Mouse (Mus musculus) kidney, adult 2 months (tissue): ENCODE measurements around the gene Nfic.

ENCODE experiments used
- CTCF ChIP-seq: fragments of 200-500 bp; conservative IDR thresholded peaks from 2 replicates; pipeline ENCODE4 v1.5.1; 2011; ENCODE audit warnings: low read depth, mild to moderate bottlenecking, control low read depth, low read length, moderate library complexity, mixed read lengths; ENCODE audit not compliant: insufficient read depth, insufficient read length
- POLR2A ChIP-seq: fragments of 200-500 bp; IDR thresholded peaks from one replicate; pipeline ENCODE4 v1.6.1; 2011; ENCODE audit warnings: low read depth, low read length, control low read depth

DNA sequence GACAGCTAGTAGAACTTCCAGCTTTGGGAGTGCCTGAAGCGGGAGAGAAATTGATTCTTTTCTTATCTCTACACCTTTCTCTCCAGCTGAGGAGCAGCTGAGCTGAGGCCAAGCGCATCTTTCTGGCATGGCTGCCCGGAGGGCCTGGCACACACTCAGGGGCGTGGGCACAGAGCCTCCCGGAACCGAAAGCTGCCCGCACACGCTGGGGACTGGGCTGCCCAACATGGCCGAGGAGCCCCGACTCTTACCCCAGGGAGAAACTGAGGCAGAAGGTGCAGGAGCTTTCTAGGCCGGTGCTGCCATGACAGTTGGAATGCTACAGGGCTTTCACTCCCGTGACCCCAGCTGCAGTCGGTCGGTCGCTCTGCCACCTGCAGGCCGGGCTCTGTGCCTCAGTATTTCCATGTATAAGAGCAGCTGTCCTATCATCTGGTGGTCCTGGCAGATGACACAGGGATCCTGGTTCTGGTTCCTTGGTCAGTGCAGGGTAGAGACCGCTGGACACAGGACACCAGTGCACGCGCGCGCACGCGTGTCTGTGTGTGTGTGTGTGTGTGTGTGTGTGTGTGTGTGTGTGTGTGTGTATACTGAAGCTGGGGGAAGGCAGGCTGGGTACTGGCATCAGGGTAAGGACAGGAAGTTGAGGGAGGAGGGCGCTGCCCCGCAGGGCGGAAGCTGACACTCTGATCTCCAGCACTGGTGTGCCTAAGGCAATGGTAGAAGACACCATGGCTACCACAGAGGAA lies 21.7 kb downstream of the Nfic start:
- TF ChIP-seq POLR2A (no peak), CTCF (peak; percentile 36; the same call in 1 of the 2 replicates)
